23 mouse cellular contexts compared by ENCODE assay signal in genomic region chr11:71636111-71636510, GRCm38 (mm10).
A peak's percentile ranks its signal among the peaks of the same experiment; 100 is the strongest.
DNase-seq lines count a peak whose midpoint lies in the region; ATAC-seq and TF ChIP-seq lines count a peak whose summit lies in the region.
"Had no signal": no experiment of that assay in that cellular context is flagged by ENCODE, and none has a peak within 500 bp of the region (broad histone marks: within the 10 kb centered on the region; RNA-seq: fewer than 3 reads in every experiment).

No protein-coding gene starts in this region.

- peak; percentile 11 for DNase-seq in cerebellum, adult 9-11 months
- DNase-seq in cerebellum, postnatal 36 days = no peak
- DNase-seq in hindbrain, embryonic 11.5 days (ENCODE audit: low spot score) = no peak
- DNase-seq in left cerebral cortex, postnatal 4 days = peak; percentile 19
- no peak for DNase-seq in left cerebral cortex, postnatal 36 days (ENCODE audit: low spot score in 2 of 2)
- DNase-seq in brain, embryonic 14.5 days (ENCODE audit: low read depth) = peak; percentile 43
- DNase-seq in embryo, embryonic 11 days = no peak
- DNase-seq: adrenal gland, postnatal 14 days; gastrocnemius, adult 2 months; liver; thymus, postnatal 14 days had no signal

- ATAC-seq in hindbrain, embryonic 11.5 days (ENCODE audit: low FRiP score) = no peak
- no peak for ATAC-seq in hindbrain, embryonic 13.5 days (ENCODE audit: low FRiP score)
- ATAC-seq: CD4-positive, CD25-positive, alpha-beta regulatory T cell, adult 4 months; inflammation-experienced regulatory T-cells, adult 6 months had no signal

- H3K27ac ChIP-seq in hindbrain, embryonic 11.5 days (ENCODE audit: low read depth, low read length) = 0 out of 2 replicates have a peak overlapping the region, but pooled peaks have one; percentile 17
- no peak overlapping the region for H3K27ac ChIP-seq in hindbrain, embryonic 13.5 days
- H3K27ac ChIP-seq: embryonic facial prominence, embryonic 13.5 days; forebrain, embryonic 12.5 days; gastrocnemius, adult 2 months; heart, embryonic 10.5 days; left cerebral cortex, adult 2 months; limb, embryonic 10.5 days; liver, embryonic 15.5 days; macrophage had no signal

- no peaks in the 10 kb centered on the region for H3K36me3 ChIP-seq in hindbrain, embryonic 11.5 days (ENCODE audit: control insufficient read depth, insufficient read depth, low read length)
- H3K36me3 ChIP-seq in hindbrain, embryonic 13.5 days = no peaks in the 10 kb centered on the region
- H3K36me3 ChIP-seq: embryonic facial prominence, embryonic 13.5 days; forebrain, embryonic 12.5 days; heart, embryonic 10.5 days; hindbrain, embryonic 10.5 days; limb, embryonic 10.5 days; liver, embryonic 15.5 days had no signal

- H3K9me3 ChIP-seq in hindbrain, embryonic 11.5 days (ENCODE audit: control insufficient read depth, low read length) = no peaks in the 10 kb centered on the region
- H3K9me3 ChIP-seq in hindbrain, embryonic 13.5 days = no peaks in the 10 kb centered on the region
- H3K9me3 ChIP-seq: embryonic facial prominence, embryonic 13.5 days; forebrain, embryonic 12.5 days; heart, embryonic 10.5 days; hindbrain, embryonic 10.5 days; limb, embryonic 10.5 days; liver, embryonic 15.5 days had no signal

- no peak overlapping the region for H3K4me2 ChIP-seq in hindbrain, embryonic 11.5 days (replicated peaks; ENCODE audit: low read depth, low read length)
- H3K4me2 ChIP-seq in hindbrain, embryonic 13.5 days = no peak overlapping the region
- H3K4me2 ChIP-seq: embryonic facial prominence, embryonic 13.5 days; forebrain, embryonic 12.5 days; liver, embryonic 15.5 days had no signal

- no peak for TF ChIP-seq POLR2A in brain, embryonic 14.5 days (IDR thresholded peaks at IDR 0.05; ENCODE audit: borderline replicate concordance, extremely low read depth, insufficient read depth, insufficient read length, poor library complexity, severe bottlenecking)

- no peaks in the 10 kb centered on the region for H3K27me3 ChIP-seq in hindbrain, embryonic 11.5 days (ENCODE audit: control insufficient read depth, insufficient read depth, low read length)
- H3K27me3 ChIP-seq in hindbrain, embryonic 13.5 days = no peaks in the 10 kb centered on the region
- H3K27me3 ChIP-seq: embryonic facial prominence, embryonic 13.5 days; forebrain, embryonic 12.5 days; liver, embryonic 15.5 days had no signal

- H3K9ac ChIP-seq in hindbrain, embryonic 11.5 days (ENCODE audit: low read depth, low read length) = no peak overlapping the region
- H3K9ac ChIP-seq in hindbrain, embryonic 13.5 days = no peak overlapping the region
- H3K9ac ChIP-seq: embryonic facial prominence, embryonic 13.5 days; forebrain, embryonic 12.5 days; liver, embryonic 15.5 days had no signal

- TF ChIP-seq CTCF in brain, embryonic 14.5 days (IDR thresholded peaks at IDR 0.05; ENCODE audit: borderline replicate concordance, extremely low read depth, insufficient read depth, insufficient read length) = no peak

- 68% methylated on average over 1 of the region's 1 CpGs for WGBS in hindbrain, embryonic 11.5 days
- 73% methylated on average over 1 of the region's 1 CpGs for WGBS in hindbrain, embryonic 13.5 days

- no peak overlapping the region for H3K4me3 ChIP-seq in hindbrain, embryonic 11.5 days (ENCODE audit: low read depth, low read length)
- no peak overlapping the region for H3K4me3 ChIP-seq in hindbrain, embryonic 13.5 days
- H3K4me3 ChIP-seq: embryonic facial prominence, embryonic 13.5 days; erythroblast, embryonic 14.5 days; forebrain, embryonic 12.5 days; gastrocnemius, adult 2 months; heart, embryonic 10.5 days; hindbrain, embryonic 10.5 days; left cerebral cortex, adult 2 months; limb, embryonic 10.5 days; liver, embryonic 15.5 days had no signal

- intact Hi-C loops in left cerebral cortex, postnatal 4 days (cut with DNase I) = no loop called here
- intact Hi-C loops in left cerebral cortex, postnatal 36 days (cut with DNase I) = no loop called here

- no peaks in the 10 kb centered on the region for H3K4me1 ChIP-seq in hindbrain, embryonic 11.5 days (replicated peaks; ENCODE audit: control insufficient read depth, insufficient read depth, low read length)
- peaks cover 17% of the 10 kb centered on the region for H3K4me1 ChIP-seq in hindbrain, embryonic 13.5 days (replicated peaks)
- H3K4me1 ChIP-seq: embryonic facial prominence, embryonic 13.5 days; heart, embryonic 10.5 days; limb, embryonic 10.5 days; liver, embryonic 15.5 days had no signal

Comparison
In these comparisons a context has a peak if more than half of its experiments do, and no peak if none do; other contexts are left out.
1. DNase-seq: peak in cerebellum, adult 9-11 months (single experiment), left cerebral cortex, postnatal 4 days (single experiment) and brain, embryonic 14.5 days (single experiment); none in cerebellum, postnatal 36 days (0 of 2), hindbrain, embryonic 11.5 days (single experiment), left cerebral cortex, postnatal 36 days (0 of 2) and embryo, embryonic 11 days (single experiment).